Mouse (Mus musculus): ENCODE results near the gene Chst11. TPM values are rescaled to one million over a fixed set of nuclear protein-coding genes. Genes with fewer than 3 reads are reported as not detected.

The Chst11 gene
- polyA plus RNA-seq, 1 experiment from 2014 or later: 0.98 TPM

DNA sequence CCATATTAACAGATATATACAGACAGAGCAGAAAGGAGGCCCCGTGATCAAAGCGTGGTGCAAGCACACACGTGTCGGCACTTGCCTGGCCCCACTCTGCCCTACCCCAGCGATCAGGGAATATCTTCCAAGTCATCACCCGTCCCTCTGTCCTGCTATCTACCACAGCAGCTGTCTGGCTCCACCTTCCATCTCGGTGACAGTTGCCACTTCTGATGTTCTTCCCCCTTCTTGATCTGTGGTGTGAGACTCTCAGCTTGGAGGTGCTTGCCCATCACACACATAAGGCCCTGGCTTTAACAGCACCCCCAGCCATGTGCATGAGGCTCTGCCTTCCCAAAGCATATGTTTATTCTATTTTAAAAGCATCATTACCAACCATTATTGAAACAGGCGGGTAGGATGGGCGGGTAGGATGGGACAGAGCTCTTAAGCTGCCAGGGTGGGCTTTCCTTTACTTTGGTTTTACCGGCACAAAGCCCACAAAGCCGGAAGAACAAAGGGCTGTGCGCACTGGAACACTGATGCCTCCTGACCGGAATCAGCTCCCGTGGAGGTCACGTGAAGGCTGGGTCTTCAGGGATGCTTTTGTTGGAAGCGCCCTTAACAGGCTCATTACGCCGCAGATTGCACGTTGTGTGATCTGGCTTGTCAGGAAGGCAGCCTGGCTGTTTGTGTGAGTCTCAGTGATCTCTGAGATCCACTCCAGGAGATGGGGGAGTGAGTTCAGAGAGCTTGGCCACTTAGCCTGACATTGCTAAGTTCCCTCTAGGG is 34.4 kb downstream of the Chst11 start:
- no peak overlapping the region for H3K27ac ChIP-seq (ENCODE audit: low read length)
- WGBS: 62% methylated on average over 19 of the region's 19 CpGs
- no peaks in the 10 kb centered on the region for H3K27me3 ChIP-seq (replicated peaks; ENCODE audit: insufficient read depth, low read length)
- TF ChIP-seq EP300 (IDR thresholded peaks at IDR 0.05): no peak
- no peak for TF ChIP-seq CTCF (IDR thresholded peaks at IDR 0.05)
- H3K36me3 ChIP-seq (ENCODE audit: insufficient read depth, low read length): no peaks in the 10 kb centered on the region
- ATAC-seq (no peak), DNase-seq (ENCODE audit: low spot score) (no peak)
- no peaks in the 10 kb centered on the region for H3K4me1 ChIP-seq (ENCODE audit: insufficient read depth, low read depth, low read length)
- no peak overlapping the region for H3K9ac ChIP-seq (replicated peaks; ENCODE audit: low read depth)
- H3K4me3 ChIP-seq (ENCODE audit: low read depth, low read length): no peak overlapping the region
- H3K9me3 ChIP-seq (ENCODE audit: low read length): no peaks in the 10 kb centered on the region
- no peak overlapping the region for H3K4me2 ChIP-seq (replicated peaks; ENCODE audit: low read depth, low read length)

DNA sequence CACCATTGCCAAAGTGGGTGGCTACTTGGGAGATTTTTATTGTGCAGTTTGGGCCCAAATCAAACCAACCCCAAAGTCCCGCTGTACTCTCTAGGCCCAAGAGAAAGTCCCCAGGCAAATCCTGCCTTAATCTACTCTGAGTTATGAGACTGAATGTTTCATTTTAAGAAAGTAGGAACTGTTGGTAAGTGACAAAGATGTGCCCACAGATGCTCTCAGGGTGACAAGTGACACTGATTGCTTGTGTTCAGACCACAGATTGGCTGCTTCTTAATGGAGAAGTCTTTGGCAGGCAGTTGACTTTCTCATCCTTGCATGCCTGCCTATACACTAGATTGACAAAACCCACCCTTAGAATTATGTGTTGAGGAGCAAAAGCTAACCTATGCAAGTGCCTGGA is 37.3 kb downstream of the Chst11 start:
- WGBS: 86% methylated on average over 1 of the region's 1 CpGs
- Histone ChIP-seq H3K4me2 (replicated peaks; ENCODE audit: low read depth, low read length) (no peak overlapping the region), H3K4me3 (ENCODE audit: low read depth, low read length) (no peak overlapping the region), H3K9ac (replicated peaks; ENCODE audit: low read depth) (no peak overlapping the region), H3K27ac (ENCODE audit: low read length) (no peak overlapping the region), H3K27me3 (replicated peaks; ENCODE audit: insufficient read depth, low read length) (no peaks in the 10 kb centered on the region), H3K36me3 (ENCODE audit: insufficient read depth, low read length) (no peaks in the 10 kb centered on the region), H3K4me1 (ENCODE audit: insufficient read depth, low read depth, low read length) (no peaks in the 10 kb centered on the region), H3K9me3 (ENCODE audit: low read length) (no peaks in the 10 kb centered on the region)
- ATAC-seq: no peak
- DNase-seq (ENCODE audit: low spot score): no peak
- TF ChIP-seq EP300 (IDR thresholded peaks at IDR 0.05) (no peak), CTCF (IDR thresholded peaks at IDR 0.05) (no peak)

DNA sequence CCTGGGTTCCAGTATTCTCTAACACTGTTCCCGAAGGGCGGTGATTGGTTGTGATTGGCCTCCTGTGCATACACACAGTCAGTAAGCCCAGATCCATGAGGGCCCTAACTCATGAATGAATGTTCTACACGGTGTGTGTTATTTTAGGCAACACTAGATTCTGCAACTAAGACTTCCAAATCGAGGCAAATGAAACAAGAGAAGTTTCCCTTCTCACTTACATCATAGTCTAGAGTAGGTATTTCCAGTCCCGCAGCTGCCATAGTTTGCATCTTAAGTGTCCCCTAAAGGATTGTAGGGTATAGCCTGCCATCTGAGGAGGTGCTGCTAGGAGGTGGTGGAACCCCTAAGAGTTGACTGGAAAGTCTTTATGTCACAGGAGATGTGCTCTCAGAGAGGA is 40.9 kb downstream of the Chst11 start:
- Histone ChIP-seq H3K27me3 (replicated peaks; ENCODE audit: insufficient read depth, low read length) (no peaks in the 10 kb centered on the region), H3K9me3 (ENCODE audit: low read length) (no peaks in the 10 kb centered on the region), H3K4me2 (replicated peaks; ENCODE audit: low read depth, low read length) (no peak overlapping the region), H3K36me3 (ENCODE audit: insufficient read depth, low read length) (no peaks in the 10 kb centered on the region), H3K4me3 (ENCODE audit: low read depth, low read length) (no peak overlapping the region), H3K4me1 (ENCODE audit: insufficient read depth, low read depth, low read length) (no peaks in the 10 kb centered on the region), H3K27ac (ENCODE audit: low read length) (no peak overlapping the region), H3K9ac (replicated peaks; ENCODE audit: low read depth) (no peak overlapping the region)
- TF ChIP-seq CTCF (IDR thresholded peaks at IDR 0.05) (no peak), EP300 (IDR thresholded peaks at IDR 0.05) (no peak)
- DNase-seq (ENCODE audit: low spot score): no peak
- 87% methylated on average over 5 of the region's 5 CpGs for WGBS
- ATAC-seq: no peak

DNA sequence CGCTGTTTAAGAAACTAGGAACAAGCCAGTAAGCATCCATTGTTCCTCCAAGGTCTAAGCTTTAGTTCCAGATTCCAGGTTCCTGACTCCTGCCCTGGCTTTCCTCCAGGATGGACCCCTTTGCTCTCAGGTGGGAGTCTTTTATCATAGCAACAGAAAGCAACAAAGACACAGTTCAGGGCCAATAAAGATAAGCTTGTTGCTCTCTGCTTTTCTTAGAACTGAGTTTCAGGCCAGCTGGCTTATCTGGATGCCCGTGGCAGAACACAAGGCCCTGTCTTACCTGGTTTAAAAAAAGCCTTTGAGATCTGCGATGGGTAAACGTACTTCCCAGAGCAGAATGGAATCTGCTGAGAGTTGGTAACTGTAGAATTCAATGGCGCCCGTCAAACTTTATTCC is 42.4 kb downstream of the Chst11 start:
- H3K9me3 ChIP-seq (ENCODE audit: low read length): no peaks in the 10 kb centered on the region
- no peak overlapping the region for H3K4me3 ChIP-seq (ENCODE audit: low read depth, low read length)
- no peak overlapping the region for H3K9ac ChIP-seq (replicated peaks; ENCODE audit: low read depth)
- H3K27me3 ChIP-seq (replicated peaks; ENCODE audit: insufficient read depth, low read length): no peaks in the 10 kb centered on the region
- no peaks in the 10 kb centered on the region for H3K36me3 ChIP-seq (ENCODE audit: insufficient read depth, low read length)
- 71% methylated on average over 6 of the region's 6 CpGs for WGBS
- DNase-seq (ENCODE audit: low spot score): no peak
- no peak overlapping the region for H3K4me2 ChIP-seq (replicated peaks; ENCODE audit: low read depth, low read length)
- no peak for ATAC-seq
- H3K27ac ChIP-seq (ENCODE audit: low read length): no peak overlapping the region
- no peaks in the 10 kb centered on the region for H3K4me1 ChIP-seq (ENCODE audit: insufficient read depth, low read depth, low read length)
- TF ChIP-seq CTCF (IDR thresholded peaks at IDR 0.05) (no peak), EP300 (IDR thresholded peaks at IDR 0.05) (no peak)

DNA sequence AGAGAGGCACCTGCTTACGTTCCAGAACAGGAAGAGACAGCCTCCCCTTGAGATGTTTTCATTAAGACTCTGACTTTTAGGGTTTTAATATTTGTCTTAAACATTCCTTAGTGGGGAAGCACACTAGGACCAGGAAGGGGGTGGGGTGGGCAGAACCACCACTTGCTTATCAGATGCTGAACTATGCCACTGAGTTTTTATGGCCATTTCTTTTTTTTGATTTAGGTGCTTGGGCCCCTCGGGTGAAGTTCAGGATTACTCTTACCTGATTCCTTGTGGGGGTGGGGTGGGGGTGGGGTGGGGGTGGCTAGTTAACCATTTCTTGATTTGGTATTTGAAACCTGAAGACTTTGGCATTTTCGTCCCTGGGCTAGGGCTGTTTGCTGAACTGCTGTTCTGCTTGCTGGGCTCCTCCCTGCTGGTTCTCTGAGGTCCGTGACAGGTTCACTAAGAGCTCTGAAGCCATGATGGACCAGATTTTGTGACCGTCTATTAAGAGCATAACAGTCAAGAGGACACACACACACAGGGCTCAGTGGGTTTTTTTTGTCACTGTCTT is 44.9 kb downstream of the Chst11 start:
- TF ChIP-seq EP300 (IDR thresholded peaks at IDR 0.05) (no peak), CTCF (IDR thresholded peaks at IDR 0.05) (no peak)
- Histone ChIP-seq H3K9ac (replicated peaks; ENCODE audit: low read depth) (no peak overlapping the region), H3K36me3 (ENCODE audit: insufficient read depth, low read length) (no peaks in the 10 kb centered on the region), H3K27ac (ENCODE audit: low read length) (no peak overlapping the region), H3K4me1 (ENCODE audit: insufficient read depth, low read depth, low read length) (no peaks in the 10 kb centered on the region), H3K4me3 (ENCODE audit: low read depth, low read length) (no peak overlapping the region), H3K27me3 (replicated peaks; ENCODE audit: insufficient read depth, low read length) (no peaks in the 10 kb centered on the region), H3K9me3 (ENCODE audit: low read length) (no peaks in the 10 kb centered on the region), H3K4me2 (replicated peaks; ENCODE audit: low read depth, low read length) (no peak overlapping the region)
- ATAC-seq: no peak
- WGBS: 48% methylated on average over 5 of the region's 5 CpGs
- no peak for DNase-seq (ENCODE audit: low spot score)

DNA sequence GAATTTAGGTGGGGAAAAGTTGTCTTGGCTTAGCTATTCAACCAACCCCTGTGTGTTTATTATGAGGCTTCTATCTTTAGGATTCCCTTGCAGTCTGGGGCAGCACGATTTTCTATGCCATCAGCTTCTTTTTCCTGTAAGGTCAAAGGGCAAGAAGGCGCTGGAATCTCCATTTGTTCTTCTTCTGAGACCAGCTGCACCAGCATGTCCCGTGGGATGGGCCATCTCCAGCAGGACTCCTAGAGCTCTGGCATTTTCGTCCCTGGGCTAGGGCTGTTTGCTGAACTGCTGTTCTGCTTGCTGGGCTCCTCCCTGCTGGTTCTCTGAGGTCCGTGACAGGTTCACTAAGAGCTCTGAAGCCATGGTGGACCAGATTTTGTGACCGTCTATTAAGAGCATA is 45.6 kb downstream of the Chst11 start:
- H3K4me3 ChIP-seq (ENCODE audit: low read depth, low read length): no peak overlapping the region
- H3K27me3 ChIP-seq (replicated peaks; ENCODE audit: insufficient read depth, low read length): no peaks in the 10 kb centered on the region
- no peaks in the 10 kb centered on the region for H3K9me3 ChIP-seq (ENCODE audit: low read length)
- H3K36me3 ChIP-seq (ENCODE audit: insufficient read depth, low read length): no peaks in the 10 kb centered on the region
- DNase-seq (ENCODE audit: low spot score): no peak
- H3K4me1 ChIP-seq (ENCODE audit: insufficient read depth, low read depth, low read length): no peaks in the 10 kb centered on the region
- no peak overlapping the region for H3K4me2 ChIP-seq (replicated peaks; ENCODE audit: low read depth, low read length)
- no peak for ATAC-seq
- TF ChIP-seq EP300 (IDR thresholded peaks at IDR 0.05) (no peak), CTCF (IDR thresholded peaks at IDR 0.05) (no peak)
- H3K9ac ChIP-seq (replicated peaks; ENCODE audit: low read depth): no peak overlapping the region
- 43% methylated on average over 5 of the region's 6 CpGs for WGBS
- no peak overlapping the region for H3K27ac ChIP-seq (ENCODE audit: low read length)

All from lung, postnatal 0 days (tissue).